Mouse (Mus musculus): ENCODE measurements at regions not wholly inside any gene's neighbourhood (a gene's known extent, or its start where the extent isn't known, plus 50 kb on each side); places are given as distances from the start of the nearest gene placed in this dataset.
A peak's percentile ranks its signal among the peaks of the same experiment; 100 is the strongest.
"Not testable (repeated sequence)": the region's sequence is repeated elsewhere in the genome, so short reads cannot be mapped to it uniquely, and the experiment has no call there.

GRCm38 (mm10) chr10:10270297-10270696 lies 201.8 kb downstream of the Adgb start:
- no peak for DNase-seq (ENCODE audit: low read depth, low spot score)

GRCm38 (mm10) chr10:10252540-10253318 lies 219.4 kb downstream of the Adgb start:
- DNase-seq (ENCODE audit: low read depth, low spot score): peak; percentile 61

- peak; percentile 65 for DNase-seq (ENCODE audit: low read depth, low spot score)
Measured at GRCm38 (mm10) chr10:10252136-10252535, 220.0 kb downstream of the Adgb start.

- DNase-seq (ENCODE audit: low read depth, low spot score): no peak
Measured at GRCm38 (mm10) chr10:10234894-10235523, 237.1 kb downstream of the Adgb start.

- DNase-seq (ENCODE audit: low read depth, low spot score): no peak
Measured at GRCm38 (mm10) chr10:10224582-10225144, 247.5 kb downstream of the Adgb start.

GRCm38 (mm10) chr10:10219726-10220125 lies 252.4 kb downstream of the Adgb start:
- peak; percentile 51 for DNase-seq (ENCODE audit: low read depth, low spot score)

- no peak for DNase-seq (ENCODE audit: low read depth, low spot score)
Measured at GRCm38 (mm10) chr10:10216892-10217291, 255.2 kb downstream of the Adgb start.

- DNase-seq (ENCODE audit: low read depth, low spot score): peak; percentile 54
Measured at GRCm38 (mm10) chr10:10215376-10215775, 256.8 kb downstream of the Adgb start.

GRCm38 (mm10) chr10:10208354-10208753 lies 263.8 kb downstream of the Adgb start:
- DNase-seq (ENCODE audit: low read depth, low spot score): no peak

GRCm38 (mm10) chr10:10205805-10206520 lies 266.2 kb downstream of the Adgb start:
- DNase-seq (ENCODE audit: low read depth, low spot score): no peak

GRCm38 (mm10) chr10:10203982-10204381 lies 268.1 kb downstream of the Adgb start:
- peak; percentile 11 for DNase-seq (ENCODE audit: low read depth, low spot score)

GRCm38 (mm10) chr10:10190308-10190707 lies 281.8 kb downstream of the Adgb start:
- DNase-seq (ENCODE audit: low read depth, low spot score): no peak

GRCm38 (mm10) chr10:10188113-10188512 lies 284.0 kb downstream of the Adgb start:
- peak; percentile 13 for DNase-seq (ENCODE audit: low read depth, low spot score)

GRCm38 (mm10) chr10:10186721-10187120 lies 285.4 kb downstream of the Adgb start:
- DNase-seq (ENCODE audit: low read depth, low spot score): no peak

- DNase-seq (ENCODE audit: low read depth, low spot score): no peak
Measured at GRCm38 (mm10) chr10:10185298-10185883, 284.5 kb upstream of the Stxbp5 start.

GRCm38 (mm10) chr10:10184386-10184785 lies 283.5 kb upstream of the Stxbp5 start:
- DNase-seq (ENCODE audit: low read depth, low spot score): peak; percentile 23

GRCm38 (mm10) chr10:10177037-10177436 lies 276.2 kb upstream of the Stxbp5 start:
- not testable (repeated sequence) for DNase-seq (ENCODE audit: low read depth, low spot score)
